Mouse (Mus musculus) G1E (cell line): ENCODE data around the gene Etv1. TPM values are rescaled to one million over a fixed set of nuclear protein-coding genes. Genes with fewer than 3 reads are reported as not detected.

Experiments
- ATAC-seq: 2 replicates; pipeline ENCODE4 v1.8.0; 2016; ENCODE audit warnings: mild to moderate bottlenecking; ENCODE audit not compliant: insufficient number of reproducible peaks, poor library complexity, low FRiP score, severe bottlenecking; ENCODE audit errors: extremely low read depth
- DNase-seq: peaks from one replicate; pipeline ENCODE4 v3.0.0; 2012; ENCODE audit warnings: low spot score
- H3K27me3 ChIP-seq: 2 replicates; pipeline ENCODE4 v1.6.1; 2012; ENCODE audit warnings: mild to moderate bottlenecking, low read length, inconsistent platforms; ENCODE audit not compliant: insufficient read depth
- H3K36me3 ChIP-seq: replicated peaks from 2 replicates; pipeline ENCODE3; 2012; ENCODE audit warnings: mild to moderate bottlenecking, inconsistent platforms
- H3K4me1 ChIP-seq: 2 replicates; pipeline ENCODE4 v1.6.1; 2012; ENCODE audit warnings: low read depth, low read length, inconsistent platforms, mixed read lengths; ENCODE audit not compliant: insufficient read depth
- H3K4me3 ChIP-seq: 2 replicates; pipeline ENCODE4 v1.5.1; 2012; ENCODE audit warnings: low read depth, mild to moderate bottlenecking, inconsistent platforms, low read length, moderate library complexity, mixed read lengths
- H3K9me3 ChIP-seq: replicated peaks from 2 replicates; pipeline ENCODE4 v1.6.1; 2012; ENCODE audit warnings: inconsistent platforms
- CTCF ChIP-seq: IDR thresholded peaks from 2 replicates; pipeline ENCODE4 v1.5.1; 2012; ENCODE audit warnings: low read depth, low read length, inconsistent platforms, mixed read lengths
- GATA1 ChIP-seq: IDR thresholded peaks from 2 replicates; pipeline ENCODE4 v1.6.1; 2012; ENCODE audit warnings: borderline replicate concordance, low read length, inconsistent platforms, mixed read lengths
- GATA2 ChIP-seq: IDR thresholded peaks from 2 replicates; pipeline ENCODE4 v1.6.1; 2012; ENCODE audit warnings: low read depth, low read length, inconsistent platforms, borderline replicate concordance
- POLR2AphosphoS5 ChIP-seq: IDR thresholded peaks from 2 replicates; pipeline ENCODE4 v1.6.1; 2012; ENCODE audit warnings: low read depth, low read length, inconsistent platforms; ENCODE audit not compliant: insufficient replicate concordance
- TAL1 ChIP-seq: conservative IDR thresholded peaks from 2 replicates; pipeline ENCODE4 v1.6.1; 2012; ENCODE audit warnings: low read depth, low read length, inconsistent platforms, mixed read lengths
- polyA plus RNA-seq: library from polyadenylated mRNA; stranded (reverse); fragments of >175 nt; gene quantifications from 2 replicates; pipeline ENCODE4 v1.2.3, GENCODE M21; 2012
- total RNA-seq, 2 experiments: library from RNA; stranded (forward) in 1 of 2; stranded (reverse) in 1 of 2; fragments of 200-1000 nt in 1 of 2; fragments of >200 nt in 1 of 2; fragmentation: Nextera tagmentation in 1 of 2; gene quantifications; 2 replicates each; pipeline ENCODE4 v1.2.3; 2014 to 2017

Etv1 gene
- not detected in 2 replicates for total RNA-seq (2014; fragmentation: Nextera tagmentation)
- total RNA-seq (2017): 0.12 and 0.22 TPM in 2 replicates
- polyA plus RNA-seq: not detected in 2 replicates

GRCm38 (mm10) chr12:38779186-38779777 is at the start of gene Etv1:
Etv1 (plus strand) TSS chr12:38779380.
- H3K4me3 ChIP-seq: no peak within 1 kb of the TSS
- TF ChIP-seq GATA2 (no peak), POLR2AphosphoS5 (no peak), GATA1 (no peak), CTCF (no peak)
- no peaks in the 10 kb centered on the region for H3K4me1 ChIP-seq
- no peak for DNase-seq
- no peaks in the 10 kb centered on the region for H3K36me3 ChIP-seq
- no peaks in the 10 kb centered on the region for H3K27me3 ChIP-seq
- ATAC-seq: no peak
- H3K9me3 ChIP-seq: peaks cover 24% of the 10 kb centered on the region

- H3K4me3 ChIP-seq: no peak overlapping the region
- no peaks in the 10 kb centered on the region for H3K27me3 ChIP-seq
- no peaks in the 10 kb centered on the region for H3K36me3 ChIP-seq
- DNase-seq: no peak
- ATAC-seq: no peak
- TF ChIP-seq TAL1 (no peak), GATA2 (no peak), GATA1 (no peak), CTCF (no peak), POLR2AphosphoS5 (no peak)
- H3K4me1 ChIP-seq: no peaks in the 10 kb centered on the region
- H3K9me3 ChIP-seq: peaks cover 11% of the 10 kb centered on the region
Observed at GRCm38 (mm10) chr12:38729661-38730060, 49.5 kb upstream of the Etv1 start.

- ATAC-seq: no peak
- Histone ChIP-seq H3K4me3 (no peak overlapping the region), H3K36me3 (no peaks in the 10 kb centered on the region), H3K9me3 (peaks cover 11% of the 10 kb centered on the region), H3K27me3 (no peaks in the 10 kb centered on the region), H3K4me1 (no peaks in the 10 kb centered on the region)
- no peak for DNase-seq
- TF ChIP-seq POLR2AphosphoS5: no peak
- no peak for TF ChIP-seq GATA2
- no peak for TF ChIP-seq TAL1
- TF ChIP-seq CTCF: no peak
- TF ChIP-seq GATA1: no peak
Observed at GRCm38 (mm10) chr12:38730791-38731190, 48.4 kb upstream of the Etv1 start.

- no peak for ATAC-seq
- Histone ChIP-seq H3K4me1 (no peaks in the 10 kb centered on the region), H3K36me3 (no peaks in the 10 kb centered on the region), H3K27me3 (no peaks in the 10 kb centered on the region), H3K9me3 (peaks cover 2% of the 10 kb centered on the region; the same call in 1 of the 2 replicates), H3K4me3 (no peak overlapping the region)
- TF ChIP-seq POLR2AphosphoS5 (no peak), GATA1 (no peak), GATA2 (no peak), TAL1 (no peak), CTCF (no peak)
- DNase-seq: no peak
Observed at GRCm38 (mm10) chr12:38759322-38759721, 19.9 kb upstream of the Etv1 start.

DNA sequence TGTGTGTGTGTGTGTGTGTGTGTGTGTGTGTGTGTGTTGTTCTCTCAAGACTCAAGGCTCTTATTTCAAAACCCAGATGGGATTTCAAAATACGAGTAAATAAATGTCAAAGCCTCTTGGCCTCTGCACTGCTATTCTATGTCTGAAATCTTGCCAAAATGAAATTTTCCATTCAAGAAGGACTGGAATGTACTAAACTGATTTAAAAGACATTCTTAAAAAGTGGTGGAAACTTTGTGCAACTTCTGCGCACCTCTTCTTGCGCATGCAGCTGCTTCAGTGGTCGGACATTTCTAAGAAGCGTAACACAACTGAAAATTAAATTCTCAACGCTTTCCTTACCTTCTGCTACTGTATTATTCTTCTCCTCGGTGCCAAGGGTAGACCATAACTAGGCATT is 1.9 kb upstream of the Etv1 start:
- Histone ChIP-seq H3K27me3 (no peaks in the 10 kb centered on the region), H3K4me3 (no peak overlapping the region), H3K36me3 (no peaks in the 10 kb centered on the region), H3K9me3 (peaks cover 24% of the 10 kb centered on the region), H3K4me1 (no peaks in the 10 kb centered on the region)
- TF ChIP-seq CTCF (no peak), POLR2AphosphoS5 (no peak), GATA2 (no peak), GATA1 (no peak), TAL1 (no peak)
- ATAC-seq (no peak), DNase-seq (no peak)

DNA sequence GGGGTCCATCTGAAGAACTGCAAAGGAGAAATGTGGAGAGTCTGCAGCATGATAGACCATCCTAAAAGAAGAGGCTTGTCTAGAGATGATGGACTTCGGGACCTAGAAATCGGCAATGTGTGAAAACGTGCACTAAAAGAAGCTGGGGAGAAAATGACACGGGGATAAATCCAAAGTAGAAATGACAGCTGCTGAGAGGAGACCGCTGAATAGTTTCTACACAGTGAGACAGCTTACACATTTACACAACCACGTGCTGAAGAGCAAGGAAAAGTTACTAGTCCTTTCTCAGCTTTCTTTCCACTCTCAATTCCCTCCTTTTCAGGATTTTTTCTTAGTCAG is 1.3 kb upstream of the Etv1 start:
- TF ChIP-seq TAL1 (no peak), POLR2AphosphoS5 (no peak), CTCF (no peak), GATA1 (no peak), GATA2 (no peak)
- no peak for ATAC-seq
- no peaks in the 10 kb centered on the region for H3K4me1 ChIP-seq

More for the DNA sequence above, 1.3 kb upstream of the Etv1 start:
- Histone ChIP-seq H3K4me3 (no peak overlapping the region), H3K27me3 (no peaks in the 10 kb centered on the region), H3K36me3 (no peaks in the 10 kb centered on the region), H3K9me3 (peaks cover 24% of the 10 kb centered on the region)
- DNase-seq: no peak
